ENCODE assay signal across 7 mouse cellular contexts in the genomic region with DNA sequence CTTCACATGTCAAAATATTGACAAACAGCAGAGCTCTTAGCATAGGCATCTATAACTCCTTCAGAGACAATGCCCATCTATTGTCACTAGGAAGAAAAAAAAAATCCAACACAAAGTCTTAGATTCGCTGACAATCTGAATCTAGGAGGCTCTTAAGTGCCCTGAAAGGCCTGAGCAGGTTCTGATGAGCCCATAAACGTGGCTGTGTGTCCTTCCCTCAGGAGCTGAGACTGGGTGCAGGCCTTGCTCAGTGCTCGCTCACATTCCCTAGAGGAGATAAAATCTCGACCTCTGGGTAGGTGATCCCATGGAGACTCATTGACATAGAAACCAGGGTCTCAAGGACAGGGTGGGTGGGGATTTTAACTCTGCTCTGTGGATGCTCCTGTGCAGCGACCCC. TPM values are rescaled to one million over a fixed set of nuclear protein-coding genes. Genes with fewer than 3 reads are reported as not detected.
DNase-seq lines count a peak whose midpoint lies in the region; ATAC-seq and TF ChIP-seq lines count a peak whose summit lies in the region.

No protein-coding gene starts in this region.

- TF ChIP-seq CTCF in lung, postnatal 0 days (IDR thresholded peaks at IDR 0.05): no peak

- H3K27ac ChIP-seq in lung, postnatal 0 days (ENCODE audit: low read length): no peak overlapping the region
- no peak overlapping the region for H3K27ac ChIP-seq in forebrain, embryonic 12.5 days
- H3K27ac ChIP-seq in limb, embryonic 14.5 days (replicated peaks; ENCODE audit: low read depth, low read length): no peak overlapping the region
- no peak overlapping the region for H3K27ac ChIP-seq in stomach, embryonic 16.5 days (ENCODE audit: low read length)

- ATAC-seq in lung, postnatal 0 days: no peak
- ATAC-seq in forebrain, embryonic 12.5 days (ENCODE audit: low FRiP score): no peak
- ATAC-seq in limb, embryonic 14.5 days (ENCODE audit: low FRiP score, low read depth): no peak
- ATAC-seq in stomach, embryonic 16.5 days (ENCODE audit: insufficient read depth, low FRiP score): no peak

- TF ChIP-seq POLR2A in limb, embryonic 14.5 days (IDR thresholded peaks at IDR 0.05; ENCODE audit: borderline replicate concordance, extremely low read depth, insufficient read depth, insufficient read length): no peak

- H3K27me3 ChIP-seq in lung, postnatal 0 days (replicated peaks; ENCODE audit: insufficient read depth, low read length): peaks cover 9% of the 10 kb centered on the region; the same call in 1 of the 2 replicates
- peaks cover 23% of the 10 kb centered on the region for H3K27me3 ChIP-seq in forebrain, embryonic 12.5 days
- H3K27me3 ChIP-seq in limb, embryonic 14.5 days (ENCODE audit: control insufficient read depth, insufficient read depth, low read length): peaks cover 14% of the 10 kb centered on the region
- peaks cover 11% of the 10 kb centered on the region for H3K27me3 ChIP-seq in stomach, embryonic 16.5 days (ENCODE audit: control insufficient read depth, insufficient read depth, low read length)

- WGBS in lung, postnatal 0 days: 21% methylated on average over 5 of the region's 5 CpGs
- WGBS in forebrain, embryonic 12.5 days: 17% methylated on average over 5 of the region's 5 CpGs
- WGBS in limb, embryonic 14.5 days: 16% methylated on average over 5 of the region's 5 CpGs
- WGBS in stomach, embryonic 16.5 days: 31% methylated on average over 5 of the region's 5 CpGs

- H3K4me3 ChIP-seq in lung, postnatal 0 days (ENCODE audit: low read depth, low read length): peak overlapping the region; percentile 66
- peak overlapping the region; percentile 74 for H3K4me3 ChIP-seq in forebrain, embryonic 12.5 days (replicated peaks)
- peak overlapping the region; percentile 71 for H3K4me3 ChIP-seq in limb, embryonic 14.5 days (replicated peaks; ENCODE audit: low read length)
- peak overlapping the region; percentile 70; the same call in 1 of the 2 replicates for H3K4me3 ChIP-seq in stomach, embryonic 16.5 days (replicated peaks; ENCODE audit: low read length)

- no peak for TF ChIP-seq EP300 in lung, postnatal 0 days (IDR thresholded peaks at IDR 0.05)

- DNase-seq in lung, postnatal 0 days (ENCODE audit: low spot score): no peak
- no peak for DNase-seq in lung, postnatal 4 days
- DNase-seq in limb, embryonic 14.5 days (ENCODE audit: low spot score): no peak
- no peak for DNase-seq in cerebellum, adult 11-12 months
- no peak for DNase-seq in thymus, adult 18-20 months

- H3K4me2 ChIP-seq in lung, postnatal 0 days (replicated peaks; ENCODE audit: low read depth, low read length): peak overlapping the region; percentile 94
- peak overlapping the region; percentile 86 for H3K4me2 ChIP-seq in forebrain, embryonic 12.5 days
- peak overlapping the region; percentile 92 for H3K4me2 ChIP-seq in limb, embryonic 14.5 days (replicated peaks; ENCODE audit: low read depth, low read length, severe bottlenecking)
- peak overlapping the region; percentile 96; the same call in 1 of the 2 replicates for H3K4me2 ChIP-seq in stomach, embryonic 16.5 days (ENCODE audit: low read depth, low read length)

- no peaks in the 10 kb centered on the region for H3K4me1 ChIP-seq in lung, postnatal 0 days (ENCODE audit: insufficient read depth, low read depth, low read length)
- peaks cover 28% of the 10 kb centered on the region for H3K4me1 ChIP-seq in forebrain, embryonic 12.5 days
- no peaks in the 10 kb centered on the region; the same call in 1 of the 2 replicates for H3K4me1 ChIP-seq in limb, embryonic 14.5 days (ENCODE audit: control insufficient read depth, insufficient read depth, low read length)
- 0 out of 2 replicates have a peak, but pooled peaks cover 3% of the 10 kb centered on the region for H3K4me1 ChIP-seq in stomach, embryonic 16.5 days (ENCODE audit: control insufficient read depth, insufficient read depth, low read length)

- H3K9ac ChIP-seq in lung, postnatal 0 days (replicated peaks; ENCODE audit: low read depth): no peak overlapping the region
- H3K9ac ChIP-seq in forebrain, embryonic 12.5 days: 0 out of 2 replicates have a peak overlapping the region, but pooled peaks have one; percentile 74
- 0 out of 2 replicates have a peak overlapping the region, but pooled peaks have one; percentile 71 for H3K9ac ChIP-seq in limb, embryonic 14.5 days (ENCODE audit: low read depth, low read length, severe bottlenecking)
- no peak overlapping the region for H3K9ac ChIP-seq in stomach, embryonic 16.5 days (ENCODE audit: low read length)

- no peaks in the 10 kb centered on the region for H3K36me3 ChIP-seq in lung, postnatal 0 days (ENCODE audit: insufficient read depth, low read length)
- no peaks in the 10 kb centered on the region for H3K36me3 ChIP-seq in forebrain, embryonic 12.5 days (replicated peaks)
- no peaks in the 10 kb centered on the region for H3K36me3 ChIP-seq in limb, embryonic 14.5 days (ENCODE audit: control insufficient read depth, insufficient read depth, low read length)
- no peaks in the 10 kb centered on the region for H3K36me3 ChIP-seq in stomach, embryonic 16.5 days (ENCODE audit: control insufficient read depth, insufficient read depth, low read length)

- H3K9me3 ChIP-seq in lung, postnatal 0 days (ENCODE audit: low read length): no peaks in the 10 kb centered on the region
- no peaks in the 10 kb centered on the region for H3K9me3 ChIP-seq in forebrain, embryonic 12.5 days
- no peaks in the 10 kb centered on the region for H3K9me3 ChIP-seq in limb, embryonic 14.5 days (ENCODE audit: control insufficient read depth, low read length)
- H3K9me3 ChIP-seq in stomach, embryonic 16.5 days (replicated peaks; ENCODE audit: control insufficient read depth, low read length): no peaks in the 10 kb centered on the region

RNA-seq across cellular contexts. Expression of gene Bend4, which starts 2.1 kb away (rescaled TPM):
- 3.5 and 3.6 TPM in 2 replicates for polyA plus RNA-seq in lung, postnatal 0 days (2015; fragmentation: Nextera tagmentation; extraction: Ambion mirVana)
- 7.8 and 8.7 TPM in 2 replicates for polyA plus RNA-seq in forebrain, embryonic 12.5 days (2016; fragmentation: Nextera tagmentation; extraction: Ambion mirVana)
- polyA plus RNA-seq in limb, embryonic 14.5 days (2012; rRNA removed): 2.1 and 2.5 TPM in 2 replicates
- 3.6 and 4.0 TPM in 2 replicates for polyA plus RNA-seq in limb, embryonic 14.5 days (2014; fragmentation: Nextera tagmentation; extraction: Ambion mirVana)
- polyA plus RNA-seq in stomach, embryonic 16.5 days (2015; fragmentation: Nextera tagmentation; extraction: Ambion mirVana): 2.7 and 3.0 TPM in 2 replicates

Comparison
In these comparisons a context has a peak if more than half of its experiments do, and no peak if none do; other contexts are left out.
1. H3K9ac ChIP-seq: peak in forebrain, embryonic 12.5 days (single experiment) and limb, embryonic 14.5 days (single experiment); none in lung, postnatal 0 days (single experiment) and stomach, embryonic 16.5 days (single experiment).
2. Peak in every context shown above with its lines, with median percentiles within 50 percentile points of each other: H3K4me2 ChIP-seq and H3K4me3 ChIP-seq.